Mouse (Mus musculus): ENCODE data around the gene Gng7.

GRCm38 (mm10) chr10:80917779-80918434 lies 96.8 kb downstream of the Gng7 start, which contains the start of gene Lmnb2:
- no peak for TF ChIP-seq CTCF (IDR thresholded peaks at IDR 0.05; ENCODE audit: low read depth)
- TF ChIP-seq EP300 (IDR thresholded peaks at IDR 0.05; ENCODE audit: low read depth): no peak
